Mouse (Mus musculus): ENCODE data around the gene Wdr5.
A peak's percentile ranks its signal among the peaks of the same experiment; 100 is the strongest.
"Not testable (repeated sequence)": the region's sequence is repeated elsewhere in the genome, so short reads cannot be mapped to it uniquely, and the experiment has no call there.

The Wdr5 gene

DNA sequence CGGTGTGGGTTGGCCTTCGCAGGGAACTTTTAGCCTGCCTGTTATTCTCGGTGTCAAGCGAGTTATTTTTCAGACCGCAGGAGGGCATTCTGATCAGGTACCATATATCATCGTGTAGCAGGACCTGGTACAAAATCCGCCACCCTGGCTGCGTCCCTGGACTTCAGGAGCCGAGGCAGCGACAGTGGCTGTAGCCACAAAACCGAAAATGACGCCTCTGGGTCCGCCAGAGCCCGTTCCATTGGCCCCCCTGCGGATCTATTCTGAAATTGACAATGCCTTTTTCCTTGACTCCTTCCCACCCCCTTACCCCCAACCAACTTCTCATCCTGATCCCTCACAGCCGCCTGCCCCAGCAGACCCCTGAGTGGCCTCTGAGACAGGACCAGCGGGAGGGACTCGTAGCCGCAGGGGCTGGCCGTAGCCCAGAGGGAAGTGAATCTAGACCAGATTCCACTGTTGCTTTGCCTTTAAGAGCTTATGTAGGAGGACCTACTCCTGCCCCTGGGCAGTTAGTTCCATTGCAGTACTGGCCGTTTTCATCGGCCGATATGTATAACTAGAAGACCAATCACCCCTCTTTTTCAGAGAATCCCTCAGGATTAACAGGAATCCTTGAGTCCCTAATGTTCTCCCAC is 18.4 kb upstream of the Wdr5 start:
- DNase-seq (ENCODE audit: low spot score in 2 of 2): no peak

GRCm38 (mm10) chr2:27504113-27504885 is 10.7 kb upstream of the Wdr5 start:
- DNase-seq (ENCODE audit: low spot score in 2 of 2): no peak

- no peak for DNase-seq (ENCODE audit: low spot score in 2 of 2)
Observed at GRCm38 (mm10) chr2:27505539-27505938, 9.4 kb upstream of the Wdr5 start.

GRCm38 (mm10) chr2:27506658-27507057 is 8.3 kb upstream of the Wdr5 start:
- DNase-seq (ENCODE audit: low spot score in 2 of 2): not testable (repeated sequence)

DNA sequence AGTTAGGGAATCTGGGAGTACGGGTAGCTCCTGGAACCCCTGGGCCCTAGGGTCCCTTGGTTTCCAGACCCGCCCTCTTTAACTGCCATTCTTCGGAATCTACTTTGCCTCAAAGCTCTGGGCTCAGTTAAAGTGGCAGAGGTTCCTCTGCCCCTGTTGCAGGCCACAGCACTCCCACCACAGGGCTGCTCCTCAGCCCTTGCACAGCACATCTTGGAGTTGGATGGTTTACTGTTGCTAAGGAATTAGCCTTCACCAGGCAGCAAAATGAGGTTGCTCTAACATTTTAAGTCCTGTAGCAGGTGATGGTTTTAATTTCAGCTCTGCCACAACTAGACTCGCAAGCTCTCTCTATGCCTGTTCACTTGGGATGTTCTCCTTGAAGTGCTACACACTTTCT is 7.4 kb upstream of the Wdr5 start, which contains the start of gene Brd3:
TSS of gene Brd3 (minus strand) at position 101 of the 400 bp plus-strand sequence.
- DNase-seq (ENCODE audit: low spot score in 2 of 2): no peak

- no peak for DNase-seq (ENCODE audit: low spot score in 2 of 2)
Observed at GRCm38 (mm10) chr2:27510706-27511105, 4.3 kb upstream of the Wdr5 start.

DNA sequence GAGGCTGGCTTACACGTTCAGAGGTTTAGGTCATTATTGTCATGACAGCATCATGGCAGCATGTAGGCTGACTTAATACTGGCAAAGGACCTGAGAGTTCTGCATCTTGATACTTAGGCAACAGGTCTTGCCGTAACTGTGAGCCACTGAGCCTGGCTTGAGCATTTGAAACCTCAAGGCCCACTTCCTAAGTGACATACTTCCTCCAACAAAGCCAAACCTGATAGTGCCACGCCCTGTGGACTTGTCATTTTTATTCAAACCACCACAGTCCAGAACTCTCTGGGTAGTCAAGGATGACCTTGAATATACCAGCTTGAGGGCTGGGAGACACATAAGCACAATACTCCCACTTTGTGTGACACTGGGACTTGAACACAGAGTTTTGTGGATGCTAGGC is 2.0 kb upstream of the Wdr5 start:
- DNase-seq (ENCODE audit: low spot score in 2 of 2): no peak

- DNase-seq (ENCODE audit: low spot score in 2 of 2): no peak
Observed at GRCm38 (mm10) chr2:27513861-27514260, 1.1 kb upstream of the Wdr5 start.

- DNase-seq (ENCODE audit: low spot score in 2 of 2): peak in 1 of 2 experiments; percentile 10
Observed at GRCm38 (mm10) chr2:27515341-27516166, 597 bp downstream of the Wdr5 start.

DNA sequence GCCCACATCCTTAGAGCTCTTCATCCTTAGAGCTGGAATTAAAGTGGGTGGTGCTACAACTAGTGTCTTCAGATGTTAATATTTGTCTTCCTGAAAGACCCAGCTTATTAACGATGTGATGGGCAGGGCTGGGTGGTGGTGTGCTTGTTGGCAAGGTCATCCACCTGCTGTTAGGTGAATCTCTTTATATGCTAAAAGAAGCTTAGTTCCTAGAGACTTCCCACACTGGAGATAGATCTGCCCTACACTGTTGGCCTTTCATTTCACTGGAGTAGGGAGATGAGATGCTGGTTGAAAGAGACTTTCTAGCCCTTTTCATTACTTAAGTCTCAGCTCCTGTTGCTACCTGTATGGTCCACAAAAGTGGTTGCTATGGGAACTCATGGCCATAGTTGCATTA is 1.3 kb downstream of the Wdr5 start:
- no peak for DNase-seq (ENCODE audit: low spot score in 2 of 2)

DNA sequence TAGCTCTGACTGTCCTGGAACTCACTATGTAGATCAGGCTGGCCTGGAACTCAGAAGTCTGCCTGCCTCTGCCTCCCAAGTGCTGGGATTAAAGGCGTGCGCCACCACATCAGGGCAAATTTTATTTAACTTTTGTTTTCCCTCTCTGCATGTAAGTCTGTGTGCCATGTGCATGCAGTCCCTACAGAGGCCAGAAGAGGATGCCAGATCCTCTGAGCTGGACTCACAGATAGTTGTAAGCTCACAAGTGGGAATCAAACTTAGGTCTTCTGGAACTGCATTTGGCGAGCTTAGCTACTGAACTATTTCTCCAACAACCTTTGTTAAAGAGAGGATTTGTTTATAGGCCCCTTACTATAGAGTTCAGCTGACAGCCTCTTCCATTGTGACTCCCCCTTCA is 3.3 kb downstream of the Wdr5 start:
- DNase-seq (ENCODE audit: low spot score in 2 of 2): no peak

DNA sequence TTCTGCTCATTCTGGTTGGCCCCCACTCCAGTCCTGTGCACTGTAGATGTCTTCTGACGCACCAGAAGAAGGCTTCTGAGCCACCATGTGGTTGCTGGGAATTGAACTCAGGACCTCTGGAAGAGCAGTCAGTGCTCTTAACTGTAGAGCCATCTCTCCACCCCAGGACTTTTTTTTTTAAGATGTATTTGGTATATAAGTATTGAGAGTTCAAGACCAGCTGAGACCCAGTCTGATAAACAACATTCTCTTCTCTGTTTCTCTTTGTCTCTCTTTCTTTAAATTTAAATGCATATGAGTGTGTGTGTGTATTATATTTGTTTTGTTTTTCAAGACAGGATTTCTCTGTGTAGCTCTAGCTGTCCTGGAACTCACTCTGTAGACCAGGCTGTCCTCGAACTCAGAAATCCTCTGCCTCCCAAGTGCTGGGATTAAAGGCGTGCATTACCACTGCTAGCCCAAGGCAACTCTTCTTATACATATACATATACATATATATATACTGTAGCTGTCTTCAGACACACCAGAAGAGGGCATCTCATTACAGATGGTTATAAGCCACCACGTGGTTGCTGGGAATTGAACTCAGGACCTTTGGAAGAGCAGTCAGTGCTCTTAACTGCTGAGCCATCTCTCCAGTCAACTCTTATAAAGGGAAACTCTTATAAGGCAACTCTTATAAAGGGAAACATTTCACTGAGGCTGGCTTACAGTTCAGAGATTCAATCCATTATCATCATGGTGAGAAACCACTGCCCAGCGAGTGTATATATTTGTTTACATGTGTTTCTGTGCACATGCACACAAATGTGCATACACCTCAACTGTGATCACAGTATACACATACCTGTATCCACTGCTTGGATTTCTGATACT is 23.7 kb downstream of the Wdr5 start:
- not testable (repeated sequence) for DNase-seq (ENCODE audit: low spot score in 2 of 2)

DNA sequence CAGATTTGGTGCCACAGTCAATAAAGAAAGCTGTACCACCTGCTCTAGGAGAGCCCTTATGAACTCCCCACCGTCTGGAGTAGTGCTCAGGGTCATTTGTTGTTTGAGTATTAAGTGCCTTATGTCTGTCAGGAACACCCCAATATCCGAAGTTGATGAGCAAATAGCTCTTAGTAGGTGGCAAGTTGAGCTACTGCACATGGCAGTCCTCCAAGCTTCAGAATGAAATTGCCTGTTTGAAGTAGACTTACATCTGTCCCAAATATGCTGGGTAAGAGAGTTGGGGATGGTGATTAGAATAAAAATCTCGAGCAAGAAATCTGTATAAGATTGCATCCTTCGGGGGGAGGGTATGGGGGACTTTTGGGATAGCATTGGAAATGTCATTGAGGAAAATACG is 24.4 kb downstream of the Wdr5 start:
- no peak for DNase-seq (ENCODE audit: low spot score in 2 of 2)

DNA sequence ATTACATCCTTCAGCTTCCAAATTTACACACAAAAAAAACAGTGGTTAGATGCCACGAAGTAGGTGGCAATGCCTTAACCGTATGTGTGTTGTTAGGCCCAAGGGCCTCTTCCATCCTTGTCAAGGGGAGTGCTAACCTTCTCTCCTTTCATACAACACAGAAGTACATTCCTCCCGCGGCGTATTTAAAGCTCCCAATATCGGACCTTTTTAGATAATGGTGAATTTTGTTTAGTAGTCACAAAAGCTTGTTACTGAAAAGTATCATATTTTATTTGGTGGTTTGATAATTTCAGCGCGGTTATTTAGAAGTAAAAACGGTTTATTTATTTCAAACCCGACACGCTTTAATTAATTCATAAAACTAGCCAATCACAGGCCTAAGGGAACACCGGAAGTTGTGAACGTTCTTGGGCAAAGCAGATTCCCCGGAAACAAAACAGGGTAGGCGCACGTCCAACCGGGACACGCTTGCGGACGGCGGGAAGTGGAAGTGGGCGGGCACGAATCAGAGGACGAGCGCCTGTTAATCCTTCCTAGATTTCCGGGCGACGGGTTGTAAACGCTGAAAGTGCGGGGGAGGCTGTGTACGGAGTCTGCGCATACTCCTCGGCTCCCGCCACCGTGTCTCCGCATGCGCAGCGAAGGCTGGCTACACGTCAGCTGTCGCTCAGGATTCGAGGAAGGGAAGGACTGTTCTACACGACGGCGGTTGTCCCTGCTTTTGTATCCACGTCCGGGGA is 25.0 kb downstream of the Wdr5 start:
- peak; percentile 99 to 100 for DNase-seq (ENCODE audit: low spot score in 2 of 2)

DNA sequence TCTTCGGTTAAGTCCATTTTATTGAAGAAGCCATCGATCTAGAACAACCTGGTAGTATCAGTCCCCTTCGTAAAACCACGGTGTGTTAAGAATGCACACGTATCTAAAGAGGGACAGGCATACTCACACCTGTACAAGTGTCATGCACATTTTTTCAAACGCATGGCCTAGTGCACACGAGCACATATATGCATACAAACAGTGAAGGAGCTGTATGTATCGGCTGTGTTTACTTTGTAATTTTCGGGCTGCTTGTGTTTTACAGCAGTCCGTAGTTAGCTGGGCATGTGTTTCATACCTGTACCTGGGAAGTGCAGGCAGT is 25.5 kb downstream of the Wdr5 start:
- DNase-seq (ENCODE audit: low spot score in 2 of 2): no peak

DNA sequence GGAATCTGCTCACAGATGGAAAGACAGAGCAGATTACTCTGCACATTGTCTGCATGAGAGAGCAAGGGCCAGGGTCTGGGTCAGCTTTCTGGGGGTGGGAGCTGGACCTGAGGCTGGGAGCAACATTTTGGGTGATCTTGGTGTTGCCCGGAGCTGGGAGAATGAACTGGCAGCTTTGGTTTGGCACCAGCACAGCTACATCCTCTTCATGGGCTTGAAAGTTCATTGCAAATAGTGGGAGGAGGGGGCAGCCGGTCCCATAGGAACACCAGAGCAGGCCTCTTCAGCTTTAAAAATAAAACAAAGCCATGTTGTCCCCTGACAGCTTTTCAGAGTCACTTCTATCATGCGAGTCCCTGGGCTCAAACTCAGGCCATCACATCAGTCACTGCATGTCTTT is 26.3 kb downstream of the Wdr5 start:
- no peak for DNase-seq (ENCODE audit: low spot score in 2 of 2)

DNA sequence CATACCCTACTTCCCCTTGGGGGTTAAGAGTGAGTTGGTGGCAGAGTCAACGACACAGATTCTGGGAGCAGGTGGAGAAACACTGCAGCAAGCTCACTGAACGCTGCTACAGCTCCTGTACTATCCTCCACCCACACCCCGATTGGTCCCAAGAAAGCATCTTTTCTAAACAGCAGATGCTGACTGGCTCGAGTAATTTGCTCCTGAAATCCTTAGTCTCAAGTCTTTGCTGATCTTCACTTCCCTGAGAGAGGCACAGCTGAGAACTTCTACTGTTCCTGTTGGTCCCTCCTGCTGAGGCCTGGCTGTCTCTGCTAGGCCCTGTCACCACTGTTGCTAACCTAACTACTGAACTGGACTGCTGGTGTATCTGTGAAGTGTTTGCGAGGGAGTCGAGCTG is 29.7 kb downstream of the Wdr5 start:
- DNase-seq (ENCODE audit: low spot score in 2 of 2): no peak

- not testable (repeated sequence) for DNase-seq (ENCODE audit: low spot score in 2 of 2)
Observed at GRCm38 (mm10) chr2:27545517-27545916, 30.6 kb downstream of the Wdr5 start.

DNA sequence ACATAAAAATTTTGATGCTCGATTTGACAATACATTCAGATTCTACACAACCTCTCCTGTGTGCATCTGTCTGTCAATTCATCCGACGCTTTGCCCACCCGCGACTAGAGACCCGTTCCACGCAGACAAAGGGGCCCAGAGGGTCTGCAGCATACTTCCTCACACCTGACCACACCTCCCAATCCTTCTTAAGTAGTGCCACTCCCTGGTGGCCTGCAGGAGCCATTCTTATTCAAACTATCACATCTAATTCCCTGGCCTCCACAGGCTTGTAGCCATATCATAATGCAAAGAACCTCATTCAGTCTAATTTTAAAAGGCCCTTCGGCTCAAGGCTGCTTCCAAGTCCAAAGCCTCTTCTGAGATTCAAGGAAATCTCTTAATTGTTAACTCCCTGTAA is 31.1 kb downstream of the Wdr5 start:
- not testable (repeated sequence) for DNase-seq (ENCODE audit: low spot score in 2 of 2)

DNA sequence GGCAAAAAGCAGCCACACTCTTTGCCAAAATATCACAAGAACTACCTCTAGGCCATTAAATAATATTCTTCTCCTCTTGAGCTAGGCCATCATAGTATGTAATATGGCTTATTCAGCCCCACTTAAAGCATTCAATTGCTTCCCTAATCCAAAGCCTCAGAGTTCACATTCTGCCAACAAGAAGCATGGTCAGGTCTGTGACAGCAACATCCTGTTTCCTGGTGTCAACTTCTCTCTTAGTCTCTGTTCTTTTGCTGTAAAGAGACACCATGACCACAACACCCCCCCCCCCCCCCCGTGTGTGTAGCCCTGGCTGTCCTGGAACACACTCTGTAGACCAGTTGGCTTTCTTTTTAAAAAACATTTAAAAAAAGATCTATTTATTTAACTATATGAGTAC is 32.4 kb downstream of the Wdr5 start:
- no peak for DNase-seq (ENCODE audit: low spot score in 2 of 2)

DNA sequence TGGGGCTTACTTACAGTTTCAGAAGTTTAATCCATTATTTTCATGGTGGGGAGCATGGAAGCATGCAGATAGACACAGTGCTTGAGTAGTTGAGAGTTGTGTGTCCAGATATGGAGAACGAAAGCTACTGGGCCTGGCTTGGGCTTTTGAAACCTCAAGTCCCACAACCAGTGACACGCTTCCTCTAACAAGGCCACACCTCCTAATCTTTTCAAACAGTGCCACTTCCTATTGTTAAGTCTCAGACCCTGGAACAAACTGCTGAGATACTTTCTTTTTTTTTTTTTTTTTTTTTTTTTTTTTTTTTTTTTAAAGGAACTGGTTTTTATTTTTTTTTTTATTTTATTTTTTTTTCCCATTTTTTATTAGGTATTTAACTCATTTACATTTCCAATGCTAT is 33.0 kb downstream of the Wdr5 start:
- no peak for DNase-seq (ENCODE audit: low spot score in 2 of 2)

All from right cerebral cortex, postnatal 36 days (tissue).